Mouse (Mus musculus): Measurements from ENCODE around the gene Mroh7.

DNA sequence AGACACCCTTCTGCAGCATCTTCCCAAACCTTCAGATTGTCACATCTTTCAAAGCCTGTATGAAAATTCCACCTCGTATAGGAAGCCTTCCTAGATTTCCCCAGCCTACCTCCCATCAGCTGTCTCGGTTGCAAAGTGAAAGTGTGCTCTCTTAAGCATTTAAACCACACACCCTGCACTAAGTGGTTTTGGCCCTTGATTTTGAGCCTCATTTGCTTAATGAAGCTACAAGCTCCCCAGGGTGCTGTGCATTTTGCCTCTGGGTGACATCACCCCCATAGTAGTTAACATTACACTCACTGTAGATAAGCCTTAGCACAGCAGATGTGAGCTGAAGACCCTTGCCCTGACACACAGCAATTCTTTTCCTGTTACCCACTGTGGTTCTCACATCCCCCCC, 49.8 kb downstream of the Mroh7 start:
- TF ChIP-seq POLR2A (IDR thresholded peaks at IDR 0.05; ENCODE audit: borderline replicate concordance, extremely low read depth, low read depth, low read length) (no peak), CTCF (IDR thresholded peaks at IDR 0.05; ENCODE audit: insufficient read depth, low read length) (no peak)

All from lung, adult 2 months (tissue).